Mouse (Mus musculus): ENCODE data around the gene Fmn2.

- TF ChIP-seq POLR2A (IDR thresholded peaks at IDR 0.05; ENCODE audit: borderline replicate concordance, extremely low read depth, low read depth, low read length): no peak
- TF ChIP-seq CTCF (IDR thresholded peaks at IDR 0.05; ENCODE audit: insufficient read depth, low read length): no peak
These were observed 154.9 kb downstream of the Fmn2 start for GRCm38 (mm10) chr1:174656554-174656953.

Data from lung, adult 2 months (tissue).